ENCODE assay signal across 8 mouse cellular contexts in the genomic region with DNA sequence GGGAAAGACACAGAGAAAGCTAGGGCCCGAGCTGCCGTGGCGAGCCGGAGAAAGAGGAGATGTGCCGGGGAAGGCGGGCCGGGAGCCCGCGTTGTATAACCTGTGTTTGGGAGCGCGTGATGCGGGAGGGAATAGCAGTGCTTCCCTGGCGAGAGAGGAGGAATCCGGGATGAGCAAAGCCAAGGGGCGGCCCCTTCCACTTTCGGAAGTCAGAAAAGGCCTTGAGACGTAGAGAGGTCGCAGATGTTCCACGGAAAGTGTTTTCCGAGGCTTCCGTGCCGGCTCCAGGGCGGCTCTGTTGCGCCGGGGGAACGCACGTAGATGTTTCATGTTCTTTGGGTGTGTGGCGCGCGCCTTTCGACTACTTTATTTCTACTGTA. TPM values are rescaled to one million over a fixed set of nuclear protein-coding genes. Genes with fewer than 3 reads are reported as not detected.
DNase-seq lines count a peak whose midpoint lies in the region; ATAC-seq and TF ChIP-seq lines count a peak whose summit lies in the region.

No protein-coding gene starts in this region.

- peak overlapping the region; percentile 96 for H3K9ac ChIP-seq in heart, embryonic 13.5 days
- peak overlapping the region; percentile 97 for H3K9ac ChIP-seq in MEL (ENCODE audit: control insufficient read depth, low read depth, low read length, poor library complexity, severe bottlenecking)
- peak overlapping the region; percentile 93 for H3K9ac ChIP-seq in forebrain, embryonic 13.5 days

- H3K4me3 ChIP-seq in heart, embryonic 13.5 days: peak overlapping the region; percentile 86
- peak overlapping the region; percentile 90 to 96 for H3K4me3 ChIP-seq in MEL (ENCODE audit: control insufficient read depth in 1 of 2, insufficient read depth in 1 of 2, low read depth in 2 of 2, low read length in 2 of 2)
- H3K4me3 ChIP-seq in forebrain, embryonic 13.5 days: peak overlapping the region; percentile 95

- TF ChIP-seq EP300 in MEL (IDR thresholded peaks at IDR 0.05; ENCODE audit: low read depth in 1 of 2, low read length in 2 of 2): no peak

- H3K9me3 ChIP-seq in heart, embryonic 13.5 days: no peaks in the 10 kb centered on the region
- no peaks in the 10 kb centered on the region for H3K9me3 ChIP-seq in MEL (replicated peaks; ENCODE audit: insufficient read depth, low read length)
- H3K9me3 ChIP-seq in forebrain, embryonic 13.5 days (replicated peaks): no peaks in the 10 kb centered on the region

- H3K27me3 ChIP-seq in heart, embryonic 13.5 days (replicated peaks): no peaks in the 10 kb centered on the region
- H3K27me3 ChIP-seq in MEL (ENCODE audit: control insufficient read depth in 1 of 2, insufficient read depth in 2 of 2, low read length in 2 of 2): no peaks in the 10 kb centered on the region
- no peaks in the 10 kb centered on the region for H3K27me3 ChIP-seq in forebrain, embryonic 13.5 days

- 0% methylated on average over 31 of the region's 31 CpGs for WGBS in heart, embryonic 13.5 days
- WGBS in forebrain, embryonic 13.5 days: under 1% methylated on average over 31 of the region's 31 CpGs

- peaks cover 23% of the 10 kb centered on the region for H3K36me3 ChIP-seq in heart, embryonic 13.5 days
- H3K36me3 ChIP-seq in MEL (ENCODE audit: control insufficient read depth in 1 of 2, insufficient read depth in 2 of 2, low read length in 2 of 2): peaks cover 5 to 33% of the 10 kb centered on the region in 2 experiments; a peak in 3 of 4 replicates
- peaks cover 4% of the 10 kb centered on the region; the same call in 1 of the 2 replicates for H3K36me3 ChIP-seq in forebrain, embryonic 13.5 days (ENCODE audit: poor library complexity, severe bottlenecking)

- peaks cover 52% of the 10 kb centered on the region for H3K4me1 ChIP-seq in heart, embryonic 13.5 days
- H3K4me1 ChIP-seq in MEL (ENCODE audit: control insufficient read depth in 1 of 2, insufficient read depth in 2 of 2, low read length in 2 of 2): peaks cover 3 to 12% of the 10 kb centered on the region in 2 experiments
- H3K4me1 ChIP-seq in forebrain, embryonic 13.5 days: peaks cover 41% of the 10 kb centered on the region

- H3K4me2 ChIP-seq in heart, embryonic 13.5 days: peak overlapping the region; percentile 92
- H3K4me2 ChIP-seq in forebrain, embryonic 13.5 days: peak overlapping the region; percentile 74

- H3K27ac ChIP-seq in heart, embryonic 13.5 days (replicated peaks): peak overlapping the region; percentile 92
- peak overlapping the region; percentile 88 for H3K27ac ChIP-seq in MEL (ENCODE audit: control insufficient read depth, low read depth, low read length)
- peak overlapping the region; percentile 92 for H3K27ac ChIP-seq in forebrain, embryonic 13.5 days

- TF ChIP-seq POLR2A in MEL (IDR thresholded peaks at IDR 0.05; ENCODE audit: control insufficient read depth in 1 of 2, insufficient read depth in 1 of 2, low read depth in 1 of 2, low read length in 2 of 2, poor library complexity in 1 of 2): no peak

- TF ChIP-seq CTCF in MEL (IDR thresholded peaks at IDR 0.05 in 2 of 3, conservative IDR thresholded peaks at IDR 0.05 in 1 of 3; ENCODE audit: control insufficient read depth in 1 of 3, insufficient read depth in 1 of 3, low read depth in 2 of 3, low read length in 3 of 3, poor library complexity in 1 of 3, severe bottlenecking in 1 of 3): no peak

- TF ChIP-seq RAD21 in MEL (IDR thresholded peaks at IDR 0.05; ENCODE audit: low read depth, low read length): no peak

- H3K79me2 ChIP-seq in MEL (ENCODE audit: control insufficient read depth, insufficient read depth, low read length, poor library complexity): peaks cover 58% of the 10 kb centered on the region

- no peak for DNase-seq in heart, adult 8-10 months (ENCODE audit: low spot score)
- DNase-seq in MEL (ENCODE audit: low read depth, low spot score): peak; percentile 63
- peak; percentile 73 for DNase-seq in kidney, postnatal 14 days
- DNase-seq in ovary, postnatal 36 days (ENCODE audit: low spot score): no peak
- DNase-seq in right cerebral cortex, postnatal 14 days: no peak

- peak; percentile 1; the same call in 1 of the 2 replicates for ATAC-seq in heart, embryonic 13.5 days (ENCODE audit: extremely low read depth, insufficient number of reproducible peaks, low FRiP score, low TSS enrichment)
- peak; percentile 61 for ATAC-seq in forebrain, embryonic 13.5 days
- ATAC-seq in megakaryocyte-erythroid progenitor cell, adult 5-6 weeks (replicated peaks; ENCODE audit: low FRiP score, low TSS enrichment, poor library complexity, severe bottlenecking): peak; percentile 7

TF ChIP-seq in MEL, 35 proteins besides CTCF, POLR2A, EP300 and RAD21:
- no peak for TF ChIP-seq KAT2A (conservative IDR thresholded peaks at IDR 0.05; ENCODE audit: low read depth, low read length)
- no peak for TF ChIP-seq MYC (IDR thresholded peaks at IDR 0.05; ENCODE audit: low read depth, low read length)
- no peak for TF ChIP-seq ETS1 (IDR thresholded peaks at IDR 0.05; ENCODE audit: low read depth, low read length)
- peak; percentile 75; the same call in 1 of the 2 replicates for TF ChIP-seq CHD1 (IDR thresholded peaks at IDR 0.05; ENCODE audit: low read depth, low read length)
- no peak for TF ChIP-seq POLR2AphosphoS2 (IDR thresholded peaks at IDR 0.05; ENCODE audit: low read length)
- TF ChIP-seq MAZ (IDR thresholded peaks at IDR 0.05; ENCODE audit: low read depth, low read length): no peak; the same call in 1 of the 2 replicates
- 0 out of 2 replicates have a peak, but pooled peaks have one; percentile 19 for TF ChIP-seq MXI1 (IDR thresholded peaks at IDR 0.05; ENCODE audit: low read depth, low read length)
- TF ChIP-seq ZMIZ1 (IDR thresholded peaks at IDR 0.05; ENCODE audit: low read depth, low read length): no peak
- no peak for TF ChIP-seq NELFE (IDR thresholded peaks at IDR 0.05; ENCODE audit: low read depth, low read length)
- TF ChIP-seq CHD2 (IDR thresholded peaks at IDR 0.05; ENCODE audit: low read length): no peak
- no peak for TF ChIP-seq ELF1 (IDR thresholded peaks at IDR 0.05; ENCODE audit: low read depth, low read length)
- no peak for TF ChIP-seq GABPA (IDR thresholded peaks at IDR 0.05; ENCODE audit: low read depth, low read length)

RNA-seq across cellular contexts. Expression of a gene that starts 0.5 kb away (rescaled TPM):
- 56.9 and 62.6 TPM in 2 replicates for polyA plus RNA-seq in heart, embryonic 13.5 days (2015; fragmentation: Nextera tagmentation; extraction: Ambion mirVana)
- 10 to 100 TPM; 17.8 to 24.1 (median 22.8) TPM for total RNA-seq in heart, adult 8-10 months (2022)
- 19.9 and 20.6 TPM in 2 replicates for total RNA-seq in MEL (2012; rRNA removed)
- polyA plus RNA-seq in MEL (2012; ENCODE audit: insufficient read depth in 1 of 2, insufficient read length in 2 of 2, low read depth in 1 of 2, low replicate concordance in 2 of 2, missing spikeins in 1 of 2): 10 to 100 TPM; 26.7 to 31.5 TPM
- 115 and 124 TPM in 2 replicates for polyA plus RNA-seq in forebrain, embryonic 13.5 days (2015; fragmentation: Nextera tagmentation; extraction: Ambion mirVana)
- total RNA-seq in megakaryocyte-erythroid progenitor cell, adult 5-6 weeks (2014; fragmentation: Nextera tagmentation): 68.8 and 93.0 TPM in 2 replicates
- total RNA-seq in megakaryocyte-erythroid progenitor cell, adult 5-6 weeks (2017): 36.9 and 68.9 TPM in 2 replicates

RNA-seq across cellular contexts. Expression of a gene that starts 45.3 kb away (rescaled TPM):
- 0.49 and 0.56 TPM in 2 replicates for polyA plus RNA-seq in heart, embryonic 13.5 days (2015; fragmentation: Nextera tagmentation; extraction: Ambion mirVana)
- under 1 TPM in 2 of 4 experiments, not detected in 2; 0.14 to 0.19 TPM for total RNA-seq in heart, adult 8-10 months (2022)
- 3.9 and 4.4 TPM in 2 replicates for total RNA-seq in MEL (2012; rRNA removed)
- 1 to 10 TPM in 1 of 2 experiments, not detected in 1; 4.3 TPM for polyA plus RNA-seq in MEL (2012; ENCODE audit: insufficient read depth in 1 of 2, insufficient read length in 2 of 2, low read depth in 1 of 2, low replicate concordance in 2 of 2, missing spikeins in 1 of 2)
- polyA plus RNA-seq in forebrain, embryonic 13.5 days (2015; fragmentation: Nextera tagmentation; extraction: Ambion mirVana): 0.08 TPM in 1 of 2 replicates, not detected in the other
- 5.9 and 14.7 TPM in 2 replicates for total RNA-seq in megakaryocyte-erythroid progenitor cell, adult 5-6 weeks (2014; fragmentation: Nextera tagmentation)
- 11.5 and 14.7 TPM in 2 replicates for total RNA-seq in megakaryocyte-erythroid progenitor cell, adult 5-6 weeks (2017)

Comparison
In these comparisons a context has a peak if more than half of its experiments do, and no peak if none do; other contexts are left out.
1. ATAC-seq: peak in every context shown above with its lines; median percentile 61 in forebrain, embryonic 13.5 days; 7 in megakaryocyte-erythroid progenitor cell, adult 5-6 weeks; 1 in heart, embryonic 13.5 days.
2. DNase-seq: peak in MEL (single experiment) and kidney, postnatal 14 days (single experiment); none in heart, adult 8-10 months (single experiment), ovary, postnatal 36 days (single experiment) and right cerebral cortex, postnatal 14 days (single experiment).
3. Peak in every context shown above with its lines, with median percentiles within 50 percentile points of each other: H3K27ac ChIP-seq, H3K4me3 ChIP-seq and H3K9ac ChIP-seq.